Mouse (Mus musculus) G1E (cell line): ENCODE data around the gene Wnk2.

Experiments used
- CTCF ChIP-seq: IDR thresholded peaks from 2 replicates; pipeline ENCODE4 v1.5.1; 2012; ENCODE audit warnings: low read depth, low read length, inconsistent platforms, mixed read lengths
- GATA1 ChIP-seq: IDR thresholded peaks from 2 replicates; pipeline ENCODE4 v1.6.1; 2012; ENCODE audit warnings: borderline replicate concordance, low read length, inconsistent platforms, mixed read lengths
- GATA2 ChIP-seq: IDR thresholded peaks from 2 replicates; pipeline ENCODE4 v1.6.1; 2012; ENCODE audit warnings: low read depth, low read length, inconsistent platforms, borderline replicate concordance
- POLR2AphosphoS5 ChIP-seq: IDR thresholded peaks from 2 replicates; pipeline ENCODE4 v1.6.1; 2012; ENCODE audit warnings: low read depth, low read length, inconsistent platforms; ENCODE audit not compliant: insufficient replicate concordance
- TAL1 ChIP-seq: conservative IDR thresholded peaks from 2 replicates; pipeline ENCODE4 v1.6.1; 2012; ENCODE audit warnings: low read depth, low read length, inconsistent platforms, mixed read lengths

DNA sequence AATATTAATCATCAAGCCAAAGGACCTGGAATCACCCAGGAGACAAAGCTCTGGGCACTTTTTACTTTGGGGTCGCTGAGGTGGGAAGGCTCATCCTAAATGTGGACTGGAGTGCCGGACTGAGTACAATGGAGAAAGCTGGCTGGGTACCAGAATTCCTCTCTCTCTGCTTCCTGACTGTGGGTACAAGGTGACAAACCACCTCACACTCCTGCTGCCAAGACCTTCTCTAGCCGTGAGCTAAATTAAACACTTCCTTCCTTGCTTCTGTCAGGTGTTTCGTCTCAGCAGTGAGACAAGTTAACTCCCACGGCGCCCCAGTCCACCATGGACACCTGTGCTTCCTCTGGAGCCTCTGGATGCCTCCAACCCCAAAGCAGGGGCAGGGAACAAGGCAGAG, 77.8 kb downstream of the Wnk2 start:
- TF ChIP-seq CTCF, result no peak
- TF ChIP-seq GATA1, result no peak
- no peak for TF ChIP-seq TAL1
- TF ChIP-seq POLR2AphosphoS5, result no peak
- no peak for TF ChIP-seq GATA2
